Mouse (Mus musculus) heart, postnatal 0 days (tissue): ENCODE measurements around the gene Alpl. TPM values are rescaled to one million over a fixed set of nuclear protein-coding genes. Genes with fewer than 3 reads are reported as not detected.

Experiments
- ATAC-seq: fragments of 200-750 bp; cut with Nextera tagmentation; 2 replicates; pipeline ENCODE4 v1.8.0; 2017; ENCODE audit warnings: low read depth, moderate number of reproducible peaks, moderate library complexity; ENCODE audit not compliant: insufficient read depth
- DNase-seq: peaks from one replicate; pipeline ENCODE4 v3.0.0-alpha.2; 2016; ENCODE audit warnings: low spot score
- H3K27ac ChIP-seq: fragments of 300-500 bp; sonication (generic); 2 replicates; pipeline ENCODE4 v1.5.1; 2014; ENCODE audit warnings: low read depth, mild to moderate bottlenecking
- H3K27me3 ChIP-seq: fragments of 300-500 bp; sonication (generic); 2 replicates; pipeline ENCODE4 v1.6.1; 2014; ENCODE audit warnings: low read length, mixed read lengths; ENCODE audit not compliant: control insufficient read depth, insufficient read depth
- H3K36me3 ChIP-seq: fragments of 300-500 bp; sonication (generic); replicated peaks from 2 replicates; pipeline ENCODE4 v1.6.1; 2014; ENCODE audit warnings: low read length, mixed read lengths; ENCODE audit not compliant: control insufficient read depth, insufficient read depth
- H3K4me1 ChIP-seq: fragments of 300-500 bp; sonication (generic); 2 replicates; pipeline ENCODE4 v1.6.1; 2014; ENCODE audit warnings: antibody characterized with exemption; ENCODE audit not compliant: control insufficient read depth, insufficient read depth
- H3K4me2 ChIP-seq: fragments of 300-500 bp; sonication (generic); 2 replicates; pipeline ENCODE4 v1.6.1; 2014; ENCODE audit warnings: low read depth, mild to moderate bottlenecking, low read length, moderate library complexity
- H3K4me3 ChIP-seq: fragments of 300-500 bp; sonication (generic); 2 replicates; pipeline ENCODE4 v1.5.1; 2014; ENCODE audit warnings: low read depth, low read length
- H3K9ac ChIP-seq: fragments of 300-500 bp; sonication (generic); replicated peaks from 2 replicates; pipeline ENCODE4 v1.6.1; 2014; ENCODE audit warnings: low read depth, low read length, mixed read lengths
- H3K9me3 ChIP-seq: fragments of 300-500 bp; sonication (generic); replicated peaks from 2 replicates; pipeline ENCODE4 v1.6.1; 2016; ENCODE audit warnings: low read length; ENCODE audit not compliant: control insufficient read depth
- CTCF ChIP-seq: IDR thresholded peaks from 2 replicates; pipeline ENCODE4 v1.5.1; 2016; ENCODE audit warnings: antibody characterized with exemption, control low read depth, low read depth
- EP300 ChIP-seq: IDR thresholded peaks from 2 replicates; pipeline ENCODE4 v1.6.1; 2016; ENCODE audit warnings: antibody characterized with exemption, low read depth
- WGBS: fragments of 180-500 bp; shearing (Covaris S2); extraction: QIAGEN DNeasy Blood & Tissue Kit; methylation state at CpG from one replicate; pipeline ENCODE4 v1.1.7; 2014; 5-methylcytosine and 5-hydroxymethylcytosine counted together
- polyA plus RNA-seq: library from polyadenylated mRNA; unstranded; fragments of >200 nt; fragmentation: Nextera tagmentation; extraction: Ambion mirVana; gene quantifications from 2 replicates; pipeline ENCODE4 v1.2.1, GENCODE M21; 2015
- total RNA-seq: library from RNA; depleted of rRNA; stranded (reverse); fragments of >200 nt; gene quantifications from 2 replicates; pipeline ENCODE4 v1.2.3, GENCODE M21; 2014; ENCODE audit warnings: low replicate concordance

Alpl gene
- total and polyA plus RNA-seq, 2 experiments from 2014 or later: 2.3 to 2.4 TPM

DNA sequence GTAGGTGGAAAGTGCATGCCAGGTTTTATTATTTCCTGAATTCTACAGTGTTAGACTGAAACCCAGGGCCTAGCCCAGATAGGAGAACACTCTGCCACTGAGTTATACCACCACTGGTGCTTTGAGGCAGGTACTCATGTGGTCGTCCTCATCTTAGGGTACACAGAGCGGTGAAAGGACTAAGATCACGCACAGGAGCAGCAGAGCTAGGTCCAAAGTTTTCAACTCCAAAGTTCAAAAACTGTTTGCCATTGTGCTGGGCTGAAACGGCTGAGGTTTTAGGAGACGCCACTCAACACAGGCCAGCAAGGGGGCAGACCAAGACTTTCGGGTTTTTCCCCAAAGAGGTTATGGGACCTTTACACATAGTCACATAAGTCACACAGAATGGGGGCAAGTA lies 21.7 kb downstream of the Alpl start:
- Histone ChIP-seq H3K4me1 (0 out of 2 replicates have a peak, but pooled peaks cover under 1% of the 10 kb centered on the region), H3K27me3 (peaks cover 7% of the 10 kb centered on the region; the same call in 1 of the 2 replicates), H3K4me2 (no peak overlapping the region), H3K9ac (no peak overlapping the region), H3K9me3 (no peaks in the 10 kb centered on the region), H3K27ac (no peak overlapping the region), H3K36me3 (no peaks in the 10 kb centered on the region), H3K4me3 (no peak overlapping the region)
- ATAC-seq (no peak), DNase-seq (no peak)
- 87% methylated on average over 6 of the region's 6 CpGs for WGBS
- TF ChIP-seq CTCF (no peak), EP300 (no peak)

DNA sequence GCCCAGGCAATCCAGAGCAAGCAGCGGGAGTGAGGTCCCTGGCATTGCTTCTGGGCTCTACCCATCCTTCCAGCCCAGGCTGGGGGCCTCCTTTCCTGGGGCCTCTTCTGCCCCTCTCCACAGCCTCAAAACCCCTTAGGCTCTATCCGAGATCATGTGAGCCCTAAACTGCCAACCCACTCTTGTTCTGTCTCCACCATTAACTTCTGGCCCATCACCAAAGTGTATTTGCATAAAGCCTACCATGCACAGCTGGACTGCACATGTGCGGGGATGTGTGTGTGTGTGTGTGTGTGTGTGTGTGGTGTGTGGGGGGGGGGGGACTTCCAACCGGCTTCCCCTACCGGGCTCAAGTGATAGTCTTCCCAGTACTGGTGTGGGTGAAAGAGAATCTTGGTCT lies 22.2 kb downstream of the Alpl start:
- ATAC-seq: no peak
- Histone ChIP-seq H3K27me3 (peaks cover 7% of the 10 kb centered on the region; the same call in 1 of the 2 replicates), H3K4me2 (no peak overlapping the region), H3K4me1 (0 out of 2 replicates have a peak, but pooled peaks cover 3% of the 10 kb centered on the region), H3K4me3 (no peak overlapping the region), H3K36me3 (no peaks in the 10 kb centered on the region), H3K27ac (no peak overlapping the region), H3K9me3 (no peaks in the 10 kb centered on the region), H3K9ac (no peak overlapping the region)
- no peak for DNase-seq
- 77% methylated on average over 5 of the region's 5 CpGs for WGBS
- TF ChIP-seq CTCF (no peak), EP300 (no peak)

DNA sequence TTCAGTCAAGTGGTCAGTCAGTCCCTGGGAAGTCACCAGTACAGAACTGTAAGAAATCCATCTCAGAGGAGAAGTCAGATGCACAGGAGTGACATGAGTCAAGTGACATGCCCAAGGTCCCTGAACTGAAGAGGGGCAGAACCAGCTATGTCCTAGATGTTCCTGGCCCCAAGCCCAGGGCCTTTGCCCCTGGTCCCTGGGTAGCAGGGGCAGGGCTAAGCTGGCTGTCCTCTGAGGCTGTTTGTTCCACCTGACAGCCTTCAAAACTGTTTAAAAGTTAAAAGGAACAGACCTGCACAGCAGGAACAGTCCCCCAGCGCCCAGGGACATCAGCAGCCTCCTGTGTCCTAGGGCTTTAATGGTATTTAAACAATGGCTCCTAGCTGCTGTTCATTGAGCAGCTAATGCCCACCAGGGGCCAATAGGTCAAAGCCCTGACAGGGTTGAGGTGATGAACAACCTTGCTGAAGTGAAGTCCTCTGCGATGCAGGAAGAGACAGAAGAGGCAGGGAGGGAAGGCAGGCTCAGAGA lies 22.8 kb downstream of the Alpl start:
- 59% methylated on average over 2 of the region's 2 CpGs for WGBS
- peaks cover 7% of the 10 kb centered on the region; the same call in 1 of the 2 replicates for H3K27me3 ChIP-seq
- TF ChIP-seq EP300: no peak
- no peak for TF ChIP-seq CTCF
- H3K4me2 ChIP-seq: no peak overlapping the region
- no peak overlapping the region for H3K4me3 ChIP-seq
- H3K36me3 ChIP-seq: no peaks in the 10 kb centered on the region
- no peak for ATAC-seq
- no peaks in the 10 kb centered on the region for H3K9me3 ChIP-seq
- H3K27ac ChIP-seq: no peak overlapping the region
- H3K9ac ChIP-seq: no peak overlapping the region
- 0 out of 2 replicates have a peak, but pooled peaks cover 3% of the 10 kb centered on the region for H3K4me1 ChIP-seq
- no peak for DNase-seq

DNA sequence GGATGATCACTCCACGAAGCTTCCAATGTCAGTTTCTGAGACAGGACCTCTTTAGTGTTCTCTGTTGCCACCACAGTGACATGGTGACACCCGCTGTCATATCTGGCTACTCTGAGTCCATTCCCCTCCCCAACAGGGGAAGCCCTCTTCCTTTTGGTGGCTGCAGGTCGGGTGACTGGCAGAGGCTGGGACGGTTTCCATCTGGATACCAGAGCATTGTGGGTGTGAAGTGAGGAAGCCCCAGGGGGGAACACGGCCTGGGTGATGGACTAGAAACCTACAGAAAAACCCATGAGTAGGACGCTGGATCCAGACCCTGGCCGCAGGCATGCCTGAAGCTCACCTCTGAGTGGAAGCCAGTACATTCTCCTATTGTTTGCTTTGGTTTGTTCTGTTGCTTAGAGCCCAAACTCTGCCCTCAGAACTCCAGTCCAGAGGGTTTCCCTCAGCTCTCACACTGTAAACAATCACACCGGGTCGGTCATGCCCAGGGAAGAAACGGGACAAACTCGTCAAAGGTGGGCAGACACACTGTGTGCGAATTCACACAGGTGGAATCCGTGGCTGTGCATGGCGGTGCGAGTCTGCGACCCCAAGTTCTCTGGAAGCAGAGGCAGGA lies 23.6 kb downstream of the Alpl start:
- Histone ChIP-seq H3K9me3 (no peaks in the 10 kb centered on the region), H3K9ac (no peak overlapping the region), H3K36me3 (no peaks in the 10 kb centered on the region), H3K4me3 (no peak overlapping the region), H3K4me1 (0 out of 2 replicates have a peak, but pooled peaks cover 3% of the 10 kb centered on the region), H3K27ac (no peak overlapping the region), H3K4me2 (no peak overlapping the region), H3K27me3 (peaks cover 7% of the 10 kb centered on the region; the same call in 1 of the 2 replicates)
- TF ChIP-seq CTCF: no peak
- TF ChIP-seq EP300: no peak
- ATAC-seq (no peak), DNase-seq (no peak)
- WGBS: 72% methylated on average over 16 of the region's 16 CpGs

DNA sequence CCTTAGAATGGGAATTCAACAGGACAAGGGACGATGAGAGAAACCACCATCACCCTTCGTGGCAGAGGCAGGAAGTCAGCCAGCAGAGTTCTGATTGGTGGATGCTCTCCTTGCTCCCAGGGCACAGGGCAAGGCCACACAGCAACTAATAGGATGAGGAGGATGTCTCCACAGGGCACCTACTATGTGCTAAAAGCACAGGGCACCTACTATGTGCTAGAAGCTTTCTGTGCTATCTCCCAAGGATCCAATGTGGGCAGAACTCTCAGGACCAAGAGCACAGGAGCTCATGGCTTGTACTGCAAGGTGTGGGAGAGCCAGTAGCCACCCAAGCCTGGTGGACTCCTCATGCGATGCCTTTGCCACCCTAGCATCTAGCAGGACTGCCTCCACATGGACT lies 24.4 kb downstream of the Alpl start:
- Histone ChIP-seq H3K4me1 (0 out of 2 replicates have a peak, but pooled peaks cover 3% of the 10 kb centered on the region), H3K4me3 (no peak overlapping the region)
- 62% methylated on average over 3 of the region's 3 CpGs for WGBS

More for the DNA sequence above, 24.4 kb downstream of the Alpl start:
- TF ChIP-seq EP300 (no peak), CTCF (no peak)
- Histone ChIP-seq H3K27ac (no peak overlapping the region), H3K27me3 (peaks cover 7% of the 10 kb centered on the region; the same call in 1 of the 2 replicates), H3K4me2 (no peak overlapping the region), H3K9ac (no peak overlapping the region), H3K36me3 (no peaks in the 10 kb centered on the region), H3K9me3 (no peaks in the 10 kb centered on the region)
- ATAC-seq (no peak), DNase-seq (no peak)
